Mouse (Mus musculus) hindbrain, embryonic 11.5 days (tissue): ENCODE measurements around the gene Slc7a11. TPM values are rescaled to one million over a fixed set of nuclear protein-coding genes. Genes with fewer than 3 reads are reported as not detected.

Experiments
- ATAC-seq: fragments of 200-750 bp; cut with Nextera tagmentation; 2 replicates; pipeline ENCODE4 v1.8.0; 2017; ENCODE audit warnings: mild to moderate bottlenecking, moderate TSS enrichment, moderate library complexity; ENCODE audit not compliant: low FRiP score
- DNase-seq: peaks from one replicate; pipeline ENCODE4 v3.0.0-alpha.2; 2015; ENCODE audit warnings: low spot score
- H3K27ac ChIP-seq: fragments of 300-500 bp; sonication (generic); 2 replicates; pipeline ENCODE4 v1.5.1; 2014; ENCODE audit warnings: mild to moderate bottlenecking, low read depth, low read length
- H3K27me3 ChIP-seq: fragments of 300-500 bp; sonication (generic); 2 replicates; pipeline ENCODE4 v1.6.1; 2014; ENCODE audit warnings: mild to moderate bottlenecking, low read length, moderate library complexity, mixed read lengths; ENCODE audit not compliant: control insufficient read depth, insufficient read depth
- H3K36me3 ChIP-seq: fragments of 300-500 bp; sonication (generic); 2 replicates; pipeline ENCODE4 v1.6.1; 2014; ENCODE audit warnings: mild to moderate bottlenecking, low read length, moderate library complexity, mixed read lengths; ENCODE audit not compliant: control insufficient read depth, insufficient read depth
- H3K4me1 ChIP-seq: fragments of 300-500 bp; sonication (generic); replicated peaks from 2 replicates; pipeline ENCODE4 v1.6.1; 2014; ENCODE audit warnings: low read length, mixed read lengths; ENCODE audit not compliant: control insufficient read depth, insufficient read depth
- H3K4me2 ChIP-seq: fragments of 300-500 bp; sonication (generic); replicated peaks from 2 replicates; pipeline ENCODE4 v1.6.1; 2014; ENCODE audit warnings: mild to moderate bottlenecking, low read depth, low read length
- H3K4me3 ChIP-seq: fragments of 300-500 bp; sonication (generic); 2 replicates; pipeline ENCODE4 v1.5.1; 2014; ENCODE audit warnings: low read depth, low read length
- H3K9ac ChIP-seq: fragments of 300-500 bp; sonication (generic); 2 replicates; pipeline ENCODE4 v1.6.1; 2014; ENCODE audit warnings: low read depth, low read length
- H3K9me3 ChIP-seq: fragments of 300-500 bp; sonication (generic); 2 replicates; pipeline ENCODE4 v1.6.1; 2016; ENCODE audit warnings: low read length; ENCODE audit not compliant: control insufficient read depth
- WGBS: fragments of 180-500 bp; shearing (Covaris S2); extraction: QIAGEN DNeasy Blood & Tissue Kit; methylation state at CpG from one replicate; pipeline ENCODE4 v1.1.7; 2014; 5-methylcytosine and 5-hydroxymethylcytosine counted together
- polyA plus RNA-seq: library from polyadenylated mRNA; unstranded; fragments of >200 nt; fragmentation: Nextera tagmentation; extraction: Ambion mirVana; gene quantifications from 2 replicates; pipeline ENCODE4 v1.2.1, GENCODE M21; 2014

The Slc7a11 gene
- polyA plus RNA-seq, 1 experiment from 2014 or later = 0.26 TPM

DNA sequence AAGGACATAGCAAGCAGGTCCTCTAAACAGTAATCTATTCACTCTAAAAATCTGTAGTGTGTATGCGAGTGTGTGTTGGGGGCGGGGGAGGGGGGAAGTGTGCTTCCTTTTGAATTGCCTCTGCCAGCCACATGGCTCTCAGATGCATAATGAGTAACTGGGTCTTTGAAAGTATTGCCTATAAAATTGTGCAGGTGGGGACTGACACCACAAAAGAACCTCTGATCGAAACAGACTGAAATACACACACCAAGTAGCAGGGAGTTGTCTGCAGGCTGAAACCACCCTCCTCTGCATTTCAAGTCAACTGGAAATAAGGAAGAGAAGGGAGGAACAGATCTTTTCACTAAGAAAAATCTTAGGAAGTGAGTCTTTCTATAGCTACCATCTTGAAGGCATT is 76.2 kb downstream of the Slc7a11 start:
- no peak for ATAC-seq
- Histone ChIP-seq H3K9ac (no peak overlapping the region), H3K4me1 (no peaks in the 10 kb centered on the region), H3K4me3 (no peak overlapping the region), H3K27me3 (no peaks in the 10 kb centered on the region), H3K4me2 (no peak overlapping the region), H3K36me3 (no peaks in the 10 kb centered on the region), H3K27ac (no peak overlapping the region), H3K9me3 (no peaks in the 10 kb centered on the region)
- no peak for DNase-seq
- 63% methylated on average over 3 of the region's 3 CpGs for WGBS

GRCm38 (mm10) chr3:50363659-50364058 is 79.8 kb downstream of the Slc7a11 start:
- Histone ChIP-seq H3K9me3 (no peaks in the 10 kb centered on the region), H3K36me3 (no peaks in the 10 kb centered on the region), H3K4me3 (no peak overlapping the region), H3K27me3 (no peaks in the 10 kb centered on the region), H3K27ac (no peak overlapping the region), H3K9ac (no peak overlapping the region), H3K4me2 (no peak overlapping the region), H3K4me1 (no peaks in the 10 kb centered on the region)
- DNase-seq = no peak
- 80% methylated on average over 3 of the region's 3 CpGs for WGBS
- ATAC-seq = no peak

DNA sequence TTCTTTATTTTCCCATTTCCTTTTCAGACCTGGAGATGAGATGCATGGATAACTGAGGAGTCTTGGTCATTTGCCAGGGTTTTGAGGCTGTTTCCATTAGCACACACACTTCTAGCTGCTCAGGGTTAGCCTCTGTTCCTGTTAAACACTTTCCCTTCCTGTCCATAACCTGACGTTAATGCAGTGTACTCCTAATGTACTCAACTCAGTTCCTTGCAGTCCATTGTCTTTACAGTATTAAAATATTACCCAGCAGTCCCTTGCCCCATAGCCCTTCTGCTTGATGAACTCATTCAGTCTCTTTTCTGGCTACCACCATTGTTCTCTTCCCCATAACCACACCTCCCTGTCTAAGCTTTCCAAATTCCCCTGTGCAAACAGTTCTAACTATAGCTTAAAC is 96.3 kb downstream of the Slc7a11 start:
- ATAC-seq (no peak), DNase-seq (no peak)
- Histone ChIP-seq H3K27me3 (no peaks in the 10 kb centered on the region), H3K4me2 (no peak overlapping the region), H3K27ac (no peak overlapping the region), H3K36me3 (no peaks in the 10 kb centered on the region), H3K9ac (no peak overlapping the region), H3K9me3 (no peaks in the 10 kb centered on the region), H3K4me3 (no peak overlapping the region), H3K4me1 (no peaks in the 10 kb centered on the region)
- 86% methylated on average over 1 of the region's 1 CpGs for WGBS

DNA sequence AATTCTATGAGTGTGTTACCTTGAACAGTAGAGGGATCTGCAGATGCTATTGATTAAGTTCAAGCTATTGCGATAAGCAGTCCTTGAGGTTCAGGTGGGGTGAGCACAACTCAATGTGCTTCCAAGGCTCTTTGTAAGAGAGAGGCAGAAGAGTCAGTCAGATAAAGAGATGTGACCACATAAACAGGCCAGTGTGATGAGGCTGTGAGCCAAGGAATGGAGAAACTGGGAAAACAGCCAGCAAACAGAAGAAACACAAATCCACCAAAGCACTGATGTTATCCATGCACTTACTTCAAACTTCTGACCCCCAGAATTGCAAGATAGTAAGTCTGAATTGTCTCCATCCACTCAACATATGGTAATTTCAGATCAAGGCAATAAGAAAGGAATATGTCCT is 99.0 kb downstream of the Slc7a11 start:
- H3K4me3 ChIP-seq = no peak overlapping the region
- DNase-seq = no peak
- H3K4me2 ChIP-seq = no peak overlapping the region
- WGBS = 92% methylated on average over 1 of the region's 1 CpGs
- no peaks in the 10 kb centered on the region for H3K27me3 ChIP-seq
- no peaks in the 10 kb centered on the region for H3K4me1 ChIP-seq
- ATAC-seq = no peak
- H3K9me3 ChIP-seq = no peaks in the 10 kb centered on the region
- H3K9ac ChIP-seq = no peak overlapping the region
- no peaks in the 10 kb centered on the region for H3K36me3 ChIP-seq
- no peak overlapping the region for H3K27ac ChIP-seq

GRCm38 (mm10) chr3:50324524-50324923 is 118.9 kb downstream of the Slc7a11 start:
- no peaks in the 10 kb centered on the region for H3K36me3 ChIP-seq
- H3K4me1 ChIP-seq = no peaks in the 10 kb centered on the region
- no peak overlapping the region for H3K4me3 ChIP-seq
- DNase-seq = no peak
- no peak overlapping the region for H3K27ac ChIP-seq
- H3K9me3 ChIP-seq = no peaks in the 10 kb centered on the region
- WGBS = 80% methylated on average over 8 of the region's 8 CpGs
- H3K27me3 ChIP-seq = no peaks in the 10 kb centered on the region
- no peak overlapping the region for H3K9ac ChIP-seq
- H3K4me2 ChIP-seq = no peak overlapping the region
- no peak for ATAC-seq

- no peak overlapping the region for H3K4me3 ChIP-seq
- no peaks in the 10 kb centered on the region for H3K36me3 ChIP-seq
- DNase-seq (no peak), ATAC-seq (no peak)
- no peak overlapping the region for H3K27ac ChIP-seq
- H3K4me1 ChIP-seq = no peaks in the 10 kb centered on the region
- H3K9me3 ChIP-seq = no peaks in the 10 kb centered on the region
- H3K4me2 ChIP-seq = no peak overlapping the region
- no peak overlapping the region for H3K9ac ChIP-seq
- WGBS = 93% methylated on average over 7 of the region's 7 CpGs
- H3K27me3 ChIP-seq = no peaks in the 10 kb centered on the region
Measured at GRCm38 (mm10) chr3:50323881-50324280, 119.5 kb downstream of the Slc7a11 start.

GRCm38 (mm10) chr3:50320862-50321261 is 122.6 kb downstream of the Slc7a11 start:
- Histone ChIP-seq H3K4me1 (no peaks in the 10 kb centered on the region), H3K9me3 (no peaks in the 10 kb centered on the region), H3K27ac (no peak overlapping the region), H3K36me3 (no peaks in the 10 kb centered on the region), H3K4me2 (no peak overlapping the region), H3K4me3 (no peak overlapping the region), H3K27me3 (no peaks in the 10 kb centered on the region), H3K9ac (no peak overlapping the region)
- 80% methylated on average over 2 of the region's 2 CpGs for WGBS
- ATAC-seq (no peak), DNase-seq (no peak)

- Histone ChIP-seq H3K9me3 (no peaks in the 10 kb centered on the region), H3K9ac (no peak overlapping the region), H3K4me1 (no peaks in the 10 kb centered on the region), H3K4me2 (no peak overlapping the region), H3K4me3 (no peak overlapping the region), H3K27ac (no peak overlapping the region), H3K36me3 (no peaks in the 10 kb centered on the region), H3K27me3 (no peaks in the 10 kb centered on the region)
- DNase-seq (no peak), ATAC-seq (no peak)
- WGBS = 58% methylated on average over 3 of the region's 3 CpGs
Measured at GRCm38 (mm10) chr3:50318074-50318473, 125.3 kb downstream of the Slc7a11 start.

- ATAC-seq (no peak), DNase-seq (no peak)
- no peak overlapping the region for H3K27ac ChIP-seq
- H3K9me3 ChIP-seq = no peaks in the 10 kb centered on the region
- H3K4me3 ChIP-seq = no peak overlapping the region
- WGBS = 68% methylated on average over 3 of the region's 3 CpGs
- H3K27me3 ChIP-seq = no peaks in the 10 kb centered on the region
- H3K36me3 ChIP-seq = no peaks in the 10 kb centered on the region
- no peak overlapping the region for H3K4me2 ChIP-seq
- H3K4me1 ChIP-seq = no peaks in the 10 kb centered on the region
- H3K9ac ChIP-seq = no peak overlapping the region
Measured at GRCm38 (mm10) chr3:50313816-50314215, 129.6 kb downstream of the Slc7a11 start.
